Mouse (Mus musculus): ENCODE data around the gene Lrrc1. TPM values are rescaled to one million over a fixed set of nuclear protein-coding genes. Genes with fewer than 3 reads are reported as not detected.

The Lrrc1 gene
- polyA plus RNA-seq, 1 experiment from 2014 or later, result 22.3 TPM

DNA sequence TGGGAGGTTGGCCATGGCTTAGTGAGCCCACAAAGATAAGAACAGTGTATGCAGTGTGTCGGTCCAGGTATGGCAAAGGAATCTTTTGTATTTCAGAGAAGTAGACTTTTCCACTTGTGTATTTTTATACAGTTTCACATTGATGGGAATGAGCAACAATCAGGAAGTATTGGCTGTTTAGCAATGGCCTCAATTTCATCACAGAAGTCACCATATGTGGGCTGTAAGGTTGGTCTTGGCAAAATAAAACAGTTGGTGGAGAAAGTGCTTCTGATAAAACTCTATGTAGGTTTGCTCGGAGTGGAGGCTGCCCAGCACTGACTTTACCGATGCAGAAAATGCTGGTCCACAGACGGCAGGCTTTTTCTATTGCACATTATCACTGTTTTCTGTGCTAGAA, 140.2 kb downstream of the Lrrc1 start:
- Histone ChIP-seq H3K4me2 (replicated peaks; ENCODE audit: low read depth) (no peak overlapping the region), H3K4me3 (ENCODE audit: low read depth, low read length) (no peak overlapping the region), H3K27me3 (replicated peaks; ENCODE audit: control insufficient read depth, insufficient read depth, low read length) (no peaks in the 10 kb centered on the region), H3K27ac (ENCODE audit: low read depth, low read length) (no peak overlapping the region), H3K36me3 (ENCODE audit: control insufficient read depth, insufficient read depth) (no peaks in the 10 kb centered on the region), H3K9ac (ENCODE audit: low read depth, low read length) (no peak overlapping the region), H3K9me3 (ENCODE audit: control insufficient read depth) (no peaks in the 10 kb centered on the region), H3K4me1 (replicated peaks; ENCODE audit: control insufficient read depth, insufficient read depth, low read length) (no peaks in the 10 kb centered on the region)
- no peak for TF ChIP-seq CTCF (IDR thresholded peaks at IDR 0.05; ENCODE audit: low read depth)
- ATAC-seq, result no peak
- 51% methylated on average over 4 of the region's 4 CpGs for WGBS

DNA sequence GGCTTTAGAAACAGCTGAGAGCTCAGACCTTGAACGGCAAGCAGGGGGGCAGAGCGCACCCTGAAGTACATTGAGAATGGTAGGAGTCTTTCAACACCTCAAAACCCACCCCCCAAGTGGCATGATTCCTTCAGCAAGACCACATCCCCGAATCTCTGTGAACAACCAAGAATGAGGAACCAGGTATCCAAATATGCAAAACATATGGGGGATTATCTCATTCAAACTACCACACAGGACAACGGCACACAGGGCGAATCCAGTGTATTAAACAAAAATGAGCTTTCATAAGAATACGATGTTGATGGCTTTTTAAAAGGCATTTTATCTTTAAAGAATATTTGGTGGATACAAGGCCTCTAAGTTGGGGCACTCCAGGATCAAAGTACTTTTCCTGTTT, 140.7 kb downstream of the Lrrc1 start:
- H3K9ac ChIP-seq (ENCODE audit: low read depth, low read length), result no peak overlapping the region
- ATAC-seq, result no peak
- no peaks in the 10 kb centered on the region for H3K27me3 ChIP-seq (replicated peaks; ENCODE audit: control insufficient read depth, insufficient read depth, low read length)
- WGBS, result 79% methylated on average over 6 of the region's 6 CpGs
- no peaks in the 10 kb centered on the region for H3K9me3 ChIP-seq (ENCODE audit: control insufficient read depth)
- H3K4me3 ChIP-seq (ENCODE audit: low read depth, low read length), result no peak overlapping the region
- H3K4me2 ChIP-seq (replicated peaks; ENCODE audit: low read depth), result no peak overlapping the region
- no peak overlapping the region for H3K27ac ChIP-seq (ENCODE audit: low read depth, low read length)
- H3K4me1 ChIP-seq (replicated peaks; ENCODE audit: control insufficient read depth, insufficient read depth, low read length), result no peaks in the 10 kb centered on the region
- no peak for TF ChIP-seq CTCF (IDR thresholded peaks at IDR 0.05; ENCODE audit: low read depth)
- H3K36me3 ChIP-seq (ENCODE audit: control insufficient read depth, insufficient read depth), result no peaks in the 10 kb centered on the region

- H3K4me2 ChIP-seq (replicated peaks; ENCODE audit: low read depth), result no peak overlapping the region
- no peak overlapping the region for H3K4me3 ChIP-seq (ENCODE audit: low read depth, low read length)
- H3K9me3 ChIP-seq (ENCODE audit: control insufficient read depth), result no peaks in the 10 kb centered on the region
- no peaks in the 10 kb centered on the region for H3K27me3 ChIP-seq (replicated peaks; ENCODE audit: control insufficient read depth, insufficient read depth, low read length)
- no peak overlapping the region for H3K27ac ChIP-seq (ENCODE audit: low read depth, low read length)
- H3K4me1 ChIP-seq (replicated peaks; ENCODE audit: control insufficient read depth, insufficient read depth, low read length), result no peaks in the 10 kb centered on the region
- TF ChIP-seq CTCF (IDR thresholded peaks at IDR 0.05; ENCODE audit: low read depth), result no peak
- 100% methylated on average over 1 of the region's 1 CpGs for WGBS
- no peak for ATAC-seq
- H3K36me3 ChIP-seq (ENCODE audit: control insufficient read depth, insufficient read depth), result no peaks in the 10 kb centered on the region
- H3K9ac ChIP-seq (ENCODE audit: low read depth, low read length), result no peak overlapping the region
Observed at GRCm38 (mm10) chr9:77402971-77403370, 141.7 kb downstream of the Lrrc1 start.

- Histone ChIP-seq H3K4me3 (ENCODE audit: low read depth, low read length) (no peak overlapping the region), H3K4me2 (replicated peaks; ENCODE audit: low read depth) (no peak overlapping the region), H3K27ac (ENCODE audit: low read depth, low read length) (no peak overlapping the region), H3K9me3 (ENCODE audit: control insufficient read depth) (no peaks in the 10 kb centered on the region), H3K27me3 (replicated peaks; ENCODE audit: control insufficient read depth, insufficient read depth, low read length) (no peaks in the 10 kb centered on the region), H3K9ac (ENCODE audit: low read depth, low read length) (no peak overlapping the region), H3K36me3 (ENCODE audit: control insufficient read depth, insufficient read depth) (no peaks in the 10 kb centered on the region), H3K4me1 (replicated peaks; ENCODE audit: control insufficient read depth, insufficient read depth, low read length) (no peaks in the 10 kb centered on the region)
- no peak for ATAC-seq
- no peak for TF ChIP-seq CTCF (IDR thresholded peaks at IDR 0.05; ENCODE audit: low read depth)
- 92% methylated on average over 5 of the region's 5 CpGs for WGBS
Observed at GRCm38 (mm10) chr9:77399801-77400200, 144.9 kb downstream of the Lrrc1 start.

GRCm38 (mm10) chr9:77398856-77399631, 145.6 kb downstream of the Lrrc1 start:
- WGBS, result 75% methylated on average over 13 of the region's 13 CpGs
- Histone ChIP-seq H3K9ac (ENCODE audit: low read depth, low read length) (no peak overlapping the region), H3K4me1 (replicated peaks; ENCODE audit: control insufficient read depth, insufficient read depth, low read length) (no peaks in the 10 kb centered on the region), H3K4me2 (replicated peaks; ENCODE audit: low read depth) (no peak overlapping the region), H3K9me3 (ENCODE audit: control insufficient read depth) (no peaks in the 10 kb centered on the region), H3K4me3 (ENCODE audit: low read depth, low read length) (no peak overlapping the region), H3K36me3 (ENCODE audit: control insufficient read depth, insufficient read depth) (no peaks in the 10 kb centered on the region), H3K27me3 (replicated peaks; ENCODE audit: control insufficient read depth, insufficient read depth, low read length) (no peaks in the 10 kb centered on the region), H3K27ac (ENCODE audit: low read depth, low read length) (no peak overlapping the region)
- no peak for ATAC-seq
- TF ChIP-seq CTCF (IDR thresholded peaks at IDR 0.05; ENCODE audit: low read depth), result no peak

DNA sequence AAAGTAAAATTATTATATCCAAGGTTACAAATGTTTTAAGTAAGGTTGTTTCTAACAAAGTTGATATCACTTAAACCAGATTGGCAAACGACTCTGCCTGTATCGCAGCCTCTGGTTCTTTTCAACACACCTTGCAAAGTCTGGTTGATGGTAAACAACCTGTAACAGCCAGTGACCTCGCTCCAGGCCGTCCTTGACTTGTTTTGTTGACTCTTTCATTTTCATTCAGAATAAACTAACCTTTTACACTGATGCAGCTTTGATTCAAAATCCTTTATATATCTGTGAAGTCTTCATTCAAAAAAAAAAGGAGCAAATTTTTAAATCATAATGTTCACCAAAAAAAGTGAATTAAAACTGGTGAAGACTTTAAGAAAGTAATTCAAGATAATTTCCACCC, 147.6 kb downstream of the Lrrc1 start:
- no peak overlapping the region for H3K4me2 ChIP-seq (replicated peaks; ENCODE audit: low read depth)
- no peak overlapping the region for H3K9ac ChIP-seq (ENCODE audit: low read depth, low read length)
- ATAC-seq, result no peak
- WGBS, result 45% methylated on average over 4 of the region's 4 CpGs
- no peak overlapping the region for H3K4me3 ChIP-seq (ENCODE audit: low read depth, low read length)
- H3K9me3 ChIP-seq (ENCODE audit: control insufficient read depth), result no peaks in the 10 kb centered on the region
- H3K4me1 ChIP-seq (replicated peaks; ENCODE audit: control insufficient read depth, insufficient read depth, low read length), result no peaks in the 10 kb centered on the region
- TF ChIP-seq CTCF (IDR thresholded peaks at IDR 0.05; ENCODE audit: low read depth), result no peak
- no peaks in the 10 kb centered on the region for H3K27me3 ChIP-seq (replicated peaks; ENCODE audit: control insufficient read depth, insufficient read depth, low read length)
- no peaks in the 10 kb centered on the region for H3K36me3 ChIP-seq (ENCODE audit: control insufficient read depth, insufficient read depth)
- no peak overlapping the region for H3K27ac ChIP-seq (ENCODE audit: low read depth, low read length)
